Mouse (Mus musculus): ENCODE data around the gene Gm21170.
"Not testable (repeated sequence)": the region's sequence is repeated elsewhere in the genome, so short reads cannot be mapped to it uniquely, and the experiment has no call there.

Gm21170 gene

DNA sequence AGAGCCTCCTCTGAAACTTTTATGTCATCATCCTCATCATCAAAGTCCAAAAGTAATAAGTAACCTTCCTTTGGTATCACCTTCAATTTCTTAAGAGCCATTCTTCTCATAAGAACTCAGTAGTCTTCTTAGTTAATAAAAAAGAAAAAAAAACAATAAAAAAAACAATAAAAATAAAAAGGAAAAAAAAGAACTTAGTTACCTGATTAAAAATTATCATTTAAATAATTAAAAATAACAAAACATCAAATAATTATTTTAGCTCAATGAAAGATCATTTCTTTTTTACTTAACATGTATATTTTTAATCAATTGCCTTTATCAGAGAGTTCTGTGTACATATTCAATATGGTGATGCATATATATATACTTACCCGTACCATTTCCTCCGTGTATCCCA is at the start of gene Gm21170:
Gene Gm21170, minus strand, starts transcription at position 101 of the 400 bp plus-strand sequence.
- not testable (repeated sequence) for DNase-seq

Measured in cerebellum, adult 9-10 months (tissue).